Mouse (Mus musculus) heart, postnatal 36 days (tissue): Measurements from ENCODE around the gene Olfr390. TPM values are rescaled to one million over a fixed set of nuclear protein-coding genes. Genes with fewer than 3 reads are reported as not detected.

ENCODE experiments used
- DNase-seq, 2 experiments: peaks; one replicate each; pipeline ENCODE4 v3.0.0; 2021 to 2022
- intact Hi-C: fragments of 180-260 bp; cut with DNase I; formaldehyde crosslinking; loops from one replicate; pipeline ENCODE4 v1.15.1; 2025
- total RNA-seq, 2 experiments: library from RNA; stranded (reverse); gene quantifications; 2 replicates each; pipeline ENCODE4 v1.2.3; 2021

Gene Olfr390
- not detected for total RNA-seq

DNA sequence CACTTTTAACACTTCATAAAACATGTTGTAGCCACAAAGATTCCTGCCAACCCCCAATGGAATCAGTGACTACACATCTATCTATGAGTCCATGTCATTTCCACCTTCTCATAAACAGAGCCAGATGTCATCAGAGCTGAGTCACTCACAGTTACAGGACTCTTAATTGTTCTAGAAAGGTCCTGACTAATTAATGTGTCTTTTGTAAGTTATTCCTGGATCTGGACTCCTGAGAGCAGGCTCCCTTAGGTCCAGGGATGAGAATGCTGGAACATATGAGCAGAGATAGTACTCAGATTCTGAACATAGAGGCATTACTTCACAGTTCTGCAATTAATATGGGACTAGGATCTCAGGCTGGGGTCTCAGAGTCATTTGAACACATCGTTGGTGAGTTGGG is at the start of gene Olfr390:
TSS of gene Olfr390 (plus strand) at position 301 of the 400 bp plus-strand sequence.
- intact Hi-C loops: no loop called here
- no peak for DNase-seq

DNA sequence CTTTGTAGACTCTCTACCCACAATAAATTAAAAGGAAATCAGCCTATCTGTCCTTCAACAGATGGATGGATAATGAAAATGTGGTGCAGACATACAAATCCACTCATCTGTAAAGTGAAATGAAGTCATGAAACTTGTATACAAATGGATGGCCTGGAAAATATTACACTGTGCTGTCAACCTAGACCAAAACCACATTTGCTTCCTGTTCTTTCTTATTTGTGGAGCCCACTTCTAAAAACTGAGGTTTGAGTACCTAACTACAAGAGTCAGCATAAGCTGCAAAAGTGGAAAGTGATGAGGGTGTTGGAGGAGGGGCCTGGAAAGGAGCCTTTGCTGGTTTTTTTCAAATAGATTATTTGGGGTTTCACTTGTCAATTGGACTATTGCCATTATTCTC is 23.6 kb upstream of the Olfr390 start:
- intact Hi-C loops: no loop called here
- no peak for DNase-seq

GRCm38 (mm10) chr11:73780613-73781012 is 2.2 kb upstream of the Olfr390 start, which contains the start of gene Olfr389:
Gene Olfr389, minus strand, starts transcription at chr11:73780713.
- intact Hi-C loops: no loop called here
- DNase-seq: no peak

DNA sequence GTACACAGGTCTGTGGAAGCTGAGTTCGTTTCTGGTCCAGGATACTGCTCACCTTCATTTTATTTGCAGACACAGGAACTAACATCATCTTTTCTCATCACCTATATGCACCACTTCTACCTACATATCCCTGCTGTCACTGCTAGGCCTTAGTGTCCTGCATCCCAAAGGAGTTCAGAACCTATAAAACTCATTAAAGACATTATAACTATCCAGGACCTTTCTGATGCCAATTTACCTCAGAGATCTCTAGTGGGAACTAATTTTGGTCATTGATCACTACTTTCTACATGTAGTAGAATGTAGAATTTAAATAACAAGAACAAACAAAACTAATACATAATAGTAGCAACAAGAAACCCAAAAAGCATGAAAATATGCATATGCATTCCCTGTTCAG is 20.2 kb downstream of the Olfr390 start, which contains the start of gene Olfr391-ps:
TSS of gene Olfr391-ps (minus strand) at position 101 of the 400 bp plus-strand sequence.
- intact Hi-C loops: no loop called here
- DNase-seq: no peak

DNA sequence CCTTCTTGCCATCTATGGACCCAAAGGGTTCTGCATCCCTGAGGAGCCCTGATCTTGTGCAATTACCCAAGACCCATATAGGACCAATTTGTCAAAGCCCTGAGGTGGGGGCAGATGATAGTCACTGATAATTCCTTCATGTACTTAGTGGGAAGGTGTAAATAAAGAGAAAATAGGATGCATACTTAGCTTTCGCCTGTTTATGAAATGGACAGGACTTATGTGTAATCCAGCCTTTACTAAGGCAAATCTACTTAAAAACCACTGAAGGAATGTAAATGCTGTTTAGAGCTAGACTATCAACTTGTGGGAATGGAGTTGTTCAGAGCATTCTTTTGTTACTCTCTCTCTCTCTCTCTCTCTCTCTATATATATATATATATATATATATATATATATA is 34.2 kb downstream of the Olfr390 start, which contains the start of gene Olfr392:
TSS of gene Olfr392 (minus strand) at position 101 of the 400 bp plus-strand sequence.
- intact Hi-C loops: no loop called here
- DNase-seq: no peak

Other genes starting within 250 kb of the Olfr390 start
- not detected for gene Olfr385, start 190.0 kb upstream of the Olfr390 start, total RNA-seq
- not detected for gene Olfr384, start 184.4 kb upstream of the Olfr390 start, total RNA-seq
- gene Zfp735, start 94.2 kb upstream of the Olfr390 start, total RNA-seq: not detected
- gene Olfr389, start 2.3 kb upstream of the Olfr390 start, total RNA-seq: not detected
- gene Olfr391-ps, start 20.1 kb downstream of the Olfr390 start, total RNA-seq: not detected
- gene Olfr392, start 34.1 kb downstream of the Olfr390 start, total RNA-seq: not detected
- gene Olfr393, start 68.5 kb downstream of the Olfr390 start, total RNA-seq: not detected
- gene Olfr394, start 107.8 kb downstream of the Olfr390 start, total RNA-seq: not detected
- gene Olfr395, start 126.3 kb downstream of the Olfr390 start, total RNA-seq: not detected
- gene Olfr23, start 153.7 kb downstream of the Olfr390 start, total RNA-seq: not detected
- gene Olfr397, start 177.9 kb downstream of the Olfr390 start, total RNA-seq: not detected
- not detected for gene Olfr398, start 207.4 kb downstream of the Olfr390 start, total RNA-seq